Mouse (Mus musculus): ENCODE results near the gene Ddx51. TPM values are rescaled to one million over a fixed set of nuclear protein-coding genes. Genes with fewer than 3 reads are reported as not detected.

The Ddx51 gene
- total and polyA plus RNA-seq, 3 experiments: 8.8 to 9.1 (median 8.9) TPM

GRCm38 (mm10) chr5:110664750-110665269 is 11.6 kb downstream of the Ddx51 start:
- Histone ChIP-seq H3K4me3 (no peak overlapping the region), H3K36me3 (ENCODE audit: control insufficient read depth, insufficient read depth, low read length) (peaks cover 7% of the 10 kb centered on the region), H3K4me1 (ENCODE audit: control insufficient read depth, insufficient read depth, low read length) (peaks cover 5% of the 10 kb centered on the region), H3K9ac (ENCODE audit: low read depth, low read length) (no peak overlapping the region), H3K27me3 (ENCODE audit: control insufficient read depth, insufficient read depth, low read length) (no peaks in the 10 kb centered on the region), H3K79me2 (replicated peaks; ENCODE audit: control insufficient read depth, insufficient read depth, low read length) (no peaks in the 10 kb centered on the region), H3K27ac (peak overlapping the region; percentile 62)
- no peak for TF ChIP-seq CTCF (IDR thresholded peaks at IDR 0.05)
- DNase-seq: no peak
- WGBS: 81% methylated on average over 2 of the region's 2 CpGs
- intact Hi-C loops (cut with DNase I): no loop called here

GRCm38 (mm10) chr5:110665486-110666121 is 12.4 kb downstream of the Ddx51 start:
- Histone ChIP-seq H3K27ac (no peak overlapping the region), H3K4me1 (ENCODE audit: control insufficient read depth, insufficient read depth, low read length) (peaks cover 5% of the 10 kb centered on the region), H3K36me3 (ENCODE audit: control insufficient read depth, insufficient read depth, low read length) (peaks cover 7% of the 10 kb centered on the region), H3K27me3 (ENCODE audit: control insufficient read depth, insufficient read depth, low read length) (no peaks in the 10 kb centered on the region), H3K79me2 (replicated peaks; ENCODE audit: control insufficient read depth, insufficient read depth, low read length) (no peaks in the 10 kb centered on the region), H3K4me3 (no peak overlapping the region), H3K9ac (ENCODE audit: low read depth, low read length) (no peak overlapping the region)
- intact Hi-C loops (cut with DNase I): no loop called here
- no peak for DNase-seq
- 69% methylated on average over 6 of the region's 6 CpGs for WGBS
- TF ChIP-seq CTCF (IDR thresholded peaks at IDR 0.05): no peak
- TF ChIP-seq EP300 (IDR thresholded peaks at IDR 0.05; ENCODE audit: insufficient read depth, low read depth, low read length): no peak
- no peak for TF ChIP-seq POLR2A (IDR thresholded peaks at IDR 0.05; ENCODE audit: insufficient read depth, low read depth, low read length)

- Histone ChIP-seq H3K4me1 (ENCODE audit: control insufficient read depth, insufficient read depth, low read length) (no peaks in the 10 kb centered on the region), H3K27me3 (ENCODE audit: control insufficient read depth, insufficient read depth, low read length) (no peaks in the 10 kb centered on the region), H3K79me2 (replicated peaks; ENCODE audit: control insufficient read depth, insufficient read depth, low read length) (no peaks in the 10 kb centered on the region), H3K27ac (no peak overlapping the region), H3K9ac (ENCODE audit: low read depth, low read length) (no peak overlapping the region), H3K4me3 (no peak overlapping the region), H3K36me3 (ENCODE audit: control insufficient read depth, insufficient read depth, low read length) (no peaks in the 10 kb centered on the region; the same call in 1 of the 2 replicates)
- no peak for TF ChIP-seq CTCF (IDR thresholded peaks at IDR 0.05)
- DNase-seq: no peak
- WGBS: 77% methylated on average over 8 of the region's 8 CpGs
- intact Hi-C loops (cut with DNase I): no loop called here
These were observed 28.8 kb downstream of the Ddx51 start for GRCm38 (mm10) chr5:110682041-110682440.

- H3K9ac ChIP-seq (ENCODE audit: low read depth, low read length): no peak overlapping the region
- TF ChIP-seq POLR2A (IDR thresholded peaks at IDR 0.05; ENCODE audit: insufficient read depth, low read depth, low read length) (no peak), EP300 (IDR thresholded peaks at IDR 0.05; ENCODE audit: insufficient read depth, low read depth, low read length) (no peak), CTCF (IDR thresholded peaks at IDR 0.05) (no peak)
- intact Hi-C loops (cut with DNase I): no loop called here
- DNase-seq: no peak
- peaks cover 2% of the 10 kb centered on the region; the same call in 1 of the 2 replicates for H3K36me3 ChIP-seq (ENCODE audit: control insufficient read depth, insufficient read depth, low read length)
- H3K27ac ChIP-seq: no peak overlapping the region
- H3K4me1 ChIP-seq (ENCODE audit: control insufficient read depth, insufficient read depth, low read length): no peaks in the 10 kb centered on the region
- 89% methylated on average over 4 of the region's 4 CpGs for WGBS
- no peaks in the 10 kb centered on the region for H3K79me2 ChIP-seq (replicated peaks; ENCODE audit: control insufficient read depth, insufficient read depth, low read length)
- no peak overlapping the region for H3K4me3 ChIP-seq
- no peaks in the 10 kb centered on the region for H3K27me3 ChIP-seq (ENCODE audit: control insufficient read depth, insufficient read depth, low read length)
These were observed 45.4 kb downstream of the Ddx51 start for GRCm38 (mm10) chr5:110698617-110699016.

GRCm38 (mm10) chr5:110704004-110704403 is 50.8 kb downstream of the Ddx51 start:
- Histone ChIP-seq H3K79me2 (replicated peaks; ENCODE audit: control insufficient read depth, insufficient read depth, low read length) (no peaks in the 10 kb centered on the region; the same call in 1 of the 2 replicates), H3K36me3 (ENCODE audit: control insufficient read depth, insufficient read depth, low read length) (peaks cover 11% of the 10 kb centered on the region), H3K4me1 (ENCODE audit: control insufficient read depth, insufficient read depth, low read length) (no peaks in the 10 kb centered on the region), H3K4me3 (no peak overlapping the region), H3K27ac (no peak overlapping the region), H3K27me3 (ENCODE audit: control insufficient read depth, insufficient read depth, low read length) (no peaks in the 10 kb centered on the region), H3K9ac (ENCODE audit: low read depth, low read length) (no peak overlapping the region)
- TF ChIP-seq CTCF (IDR thresholded peaks at IDR 0.05) (no peak), EP300 (IDR thresholded peaks at IDR 0.05; ENCODE audit: insufficient read depth, low read depth, low read length) (no peak), POLR2A (IDR thresholded peaks at IDR 0.05; ENCODE audit: insufficient read depth, low read depth, low read length) (no peak)
- WGBS: 9% methylated on average over 1 of the region's 1 CpGs
- DNase-seq: no peak
- intact Hi-C loops (cut with DNase I): no loop called here

- H3K9ac ChIP-seq (ENCODE audit: low read depth, low read length): no peak overlapping the region
- H3K27ac ChIP-seq: no peak overlapping the region
- intact Hi-C loops (cut with DNase I): no loop called here
- H3K79me2 ChIP-seq (replicated peaks; ENCODE audit: control insufficient read depth, insufficient read depth, low read length): no peaks in the 10 kb centered on the region; the same call in 1 of the 2 replicates
- WGBS: 84% methylated on average over 4 of the region's 4 CpGs
- H3K4me3 ChIP-seq: no peak overlapping the region
- no peak for TF ChIP-seq EP300 (IDR thresholded peaks at IDR 0.05; ENCODE audit: insufficient read depth, low read depth, low read length)
- peaks cover 9% of the 10 kb centered on the region for H3K36me3 ChIP-seq (ENCODE audit: control insufficient read depth, insufficient read depth, low read length)
- no peaks in the 10 kb centered on the region for H3K4me1 ChIP-seq (ENCODE audit: control insufficient read depth, insufficient read depth, low read length)
- DNase-seq: no peak
- no peaks in the 10 kb centered on the region for H3K27me3 ChIP-seq (ENCODE audit: control insufficient read depth, insufficient read depth, low read length)
These were observed 56.0 kb downstream of the Ddx51 start for GRCm38 (mm10) chr5:110709256-110709655.

Small RNA genes within 50 kb of the gene (microRNA-seq; reads per million reads assigned to microRNA genes)
- gene Mir7026: 0 to 0.77 reads per million in 2 experiments

Other genes starting within 250 kb of the Ddx51 start
- 10 to 100 TPM; 47.0 to 51.8 TPM for gene Fbrsl1, start 204.9 kb upstream of the Ddx51 start, total RNA-seq (2021)
- 28.1 and 39.3 TPM in 2 replicates for gene Fbrsl1, start 204.9 kb upstream of the Ddx51 start, polyA plus RNA-seq (2012; rRNA removed)
- not detected for gene Galnt9, start 109.1 kb upstream of the Ddx51 start, total RNA-seq (2021)
- 0.20 TPM in 1 of 2 replicates, not detected in the other for gene Galnt9, start 109.1 kb upstream of the Ddx51 start, polyA plus RNA-seq (2012; rRNA removed)
- gene Noc4l, start within 50 bp of the Ddx51 start, total RNA-seq (2021): 10 to 100 TPM; 12.5 to 14.5 TPM
- gene Noc4l, start within 50 bp of the Ddx51 start, polyA plus RNA-seq (2012; rRNA removed): 22.1 and 25.3 TPM in 2 replicates
- 10 to 100 TPM; 31.4 to 32.6 TPM for gene Ep400, start 117.3 kb downstream of the Ddx51 start, total RNA-seq (2021)
- gene Ep400, start 117.3 kb downstream of the Ddx51 start, polyA plus RNA-seq (2012; rRNA removed): 18.4 and 21.0 TPM in 2 replicates
- 10 to 100 TPM; 19.1 to 21.3 TPM for gene Pus1, start 127.2 kb downstream of the Ddx51 start, total RNA-seq (2021)
- 15.8 and 16.2 TPM in 2 replicates for gene Pus1, start 127.2 kb downstream of the Ddx51 start, polyA plus RNA-seq (2012; rRNA removed)
- gene Ulk1, start 156.6 kb downstream of the Ddx51 start, total RNA-seq (2021): 10 to 100 TPM; 64.8 to 82.1 TPM
- 55.9 and 62.6 TPM in 2 replicates for gene Ulk1, start 156.6 kb downstream of the Ddx51 start, polyA plus RNA-seq (2012; rRNA removed)
- 10 to 100 TPM; 18.5 to 18.7 TPM for gene Hscb, start 186.3 kb downstream of the Ddx51 start, total RNA-seq (2021)
- 14.8 and 17.7 TPM in 2 replicates for gene Hscb, start 186.3 kb downstream of the Ddx51 start, polyA plus RNA-seq (2012; rRNA removed)
- gene Chek2, start 186.5 kb downstream of the Ddx51 start, total RNA-seq (2021): 1 to 10 TPM; 2.6 to 3.1 TPM
- 3.4 and 5.5 TPM in 2 replicates for gene Chek2, start 186.5 kb downstream of the Ddx51 start, polyA plus RNA-seq (2012; rRNA removed)
- gene Ttc28, start 226.4 kb downstream of the Ddx51 start, total RNA-seq (2021): 10 to 100 TPM; 12.3 to 15.0 TPM
- gene Ttc28, start 226.4 kb downstream of the Ddx51 start, polyA plus RNA-seq (2012; rRNA removed): 7.2 and 7.3 TPM in 2 replicates

Data from heart, adult 2 months (tissue).